Mouse (Mus musculus) ovary, adult 10 weeks (tissue): ENCODE data around the gene Pglyrp3. TPM values are rescaled to one million over a fixed set of nuclear protein-coding genes. Genes with fewer than 3 reads are reported as not detected.

ENCODE experiments used
- polyA plus RNA-seq: library from polyadenylated mRNA; stranded (reverse); fragments of 350-450 nt; fragmentation: Illumina TruSeq; extraction: RNeasy Lipid Tissue Mini Kit (QIAGEN cat#74804); gene quantifications from one replicate; pipeline ENCODE4 v1.2.3, GENCODE M21; 2014

Pglyrp3 gene
- polyA plus RNA-seq, result not detected

DNA sequence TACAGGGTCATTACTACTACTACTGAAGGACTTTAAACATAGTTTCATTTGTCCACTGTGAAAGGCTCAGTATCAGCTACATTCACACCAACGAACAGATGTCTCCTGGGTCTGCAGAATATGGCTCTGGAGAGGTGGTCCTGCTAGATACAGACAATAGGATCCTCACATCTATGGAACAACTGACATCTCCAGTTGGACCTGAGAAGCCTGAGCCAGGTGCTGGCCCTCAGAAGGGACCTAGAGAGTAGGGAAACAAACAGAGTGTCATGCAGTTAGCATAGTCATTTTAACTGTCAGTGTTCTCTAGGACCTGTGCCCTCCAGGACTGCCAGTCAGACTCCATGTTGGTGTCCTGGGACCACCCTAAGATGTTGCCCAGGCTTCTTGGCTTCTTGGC is at the start of gene Pglyrp3:
Pglyrp3 (plus strand) TSS at position 301 of the 400 bp plus-strand sequence.

Other genes starting within 250 kb of the Pglyrp3 start
- gene Lor, start 68.6 kb downstream of the Pglyrp3 start, polyA plus RNA-seq, result not detected
- not detected for gene Prr9, start 109.4 kb downstream of the Pglyrp3 start, polyA plus RNA-seq
- gene Lelp1, start 128.2 kb downstream of the Pglyrp3 start, polyA plus RNA-seq, result not detected
- not detected for gene Sprr2a1, start 201.2 kb downstream of the Pglyrp3 start, polyA plus RNA-seq
- 0.20 TPM for gene Sprr2a2, start 201.3 kb downstream of the Pglyrp3 start, polyA plus RNA-seq